Mouse (Mus musculus) cerebellum, adult 9-10 months (tissue): Measurements from ENCODE around the gene Irf3.
A peak's percentile ranks its signal among the peaks of the same experiment; 100 is the strongest.
"Not testable (repeated sequence)": the region's sequence is repeated elsewhere in the genome, so short reads cannot be mapped to it uniquely, and the experiment has no call there.

Experiments
- DNase-seq: peaks from one replicate; pipeline ENCODE4 v3.0.0; 2022

Irf3 gene

DNA sequence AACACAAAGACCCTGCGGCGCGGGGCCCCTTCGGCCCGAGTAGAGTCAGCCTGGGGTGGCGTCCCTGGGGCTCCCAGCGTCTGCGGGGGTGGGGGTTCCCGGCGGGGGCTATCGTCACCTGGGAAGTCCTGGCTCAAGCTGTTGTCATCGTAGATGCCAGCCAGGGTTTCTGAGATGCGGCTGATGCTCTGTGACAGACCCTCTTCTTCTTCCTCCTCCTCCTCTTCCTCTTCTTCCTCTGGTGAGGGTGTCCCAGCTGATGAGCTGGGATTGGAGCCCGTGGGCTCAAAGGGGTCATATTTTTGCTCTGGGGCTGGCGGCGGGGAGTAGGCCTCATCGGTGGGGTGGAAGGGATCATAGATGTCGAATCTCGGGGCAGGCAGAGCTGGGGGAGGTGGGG lies 11.0 kb downstream of the Irf3 start:
- DNase-seq: no peak

DNA sequence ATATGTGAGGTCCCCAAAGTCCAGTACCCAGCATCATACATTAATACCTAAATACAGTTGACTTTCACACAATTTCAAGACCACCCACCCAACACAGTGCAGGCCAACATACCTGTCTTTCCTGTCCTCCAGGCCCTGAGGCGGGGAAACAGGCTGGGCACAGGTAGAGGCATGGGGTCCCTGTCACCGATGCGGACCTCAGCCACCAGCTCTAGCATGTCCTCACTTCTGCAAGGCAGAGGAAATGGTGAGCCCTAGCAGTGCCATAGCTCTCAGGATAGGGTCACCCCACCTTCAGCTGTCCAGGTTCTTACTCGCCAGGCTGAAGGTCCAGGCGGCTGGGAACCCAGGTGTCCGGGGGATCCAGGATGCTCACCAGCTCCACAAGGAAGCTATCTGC lies 14.6 kb downstream of the Irf3 start:
- DNase-seq: no peak

DNA sequence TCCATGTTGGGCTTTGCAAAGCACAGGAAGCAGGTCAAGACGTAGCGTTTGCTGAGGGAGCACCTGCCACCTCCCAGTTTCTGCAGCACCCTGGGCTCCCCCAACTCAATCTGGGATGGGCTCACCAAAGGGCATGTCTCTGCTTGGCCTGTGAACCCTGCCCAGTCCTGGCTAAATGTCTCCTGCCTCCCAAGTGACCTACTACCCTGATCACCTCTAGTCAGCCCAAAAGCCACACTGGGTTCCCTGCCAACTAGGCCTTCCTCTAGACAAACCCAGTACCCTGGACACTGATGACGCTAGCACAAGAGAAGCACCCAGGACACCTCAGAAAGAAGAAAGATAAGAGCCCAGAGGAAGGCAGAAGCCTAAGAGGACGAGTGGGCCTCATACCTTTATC lies 15.4 kb downstream of the Irf3 start:
- no peak for DNase-seq

DNA sequence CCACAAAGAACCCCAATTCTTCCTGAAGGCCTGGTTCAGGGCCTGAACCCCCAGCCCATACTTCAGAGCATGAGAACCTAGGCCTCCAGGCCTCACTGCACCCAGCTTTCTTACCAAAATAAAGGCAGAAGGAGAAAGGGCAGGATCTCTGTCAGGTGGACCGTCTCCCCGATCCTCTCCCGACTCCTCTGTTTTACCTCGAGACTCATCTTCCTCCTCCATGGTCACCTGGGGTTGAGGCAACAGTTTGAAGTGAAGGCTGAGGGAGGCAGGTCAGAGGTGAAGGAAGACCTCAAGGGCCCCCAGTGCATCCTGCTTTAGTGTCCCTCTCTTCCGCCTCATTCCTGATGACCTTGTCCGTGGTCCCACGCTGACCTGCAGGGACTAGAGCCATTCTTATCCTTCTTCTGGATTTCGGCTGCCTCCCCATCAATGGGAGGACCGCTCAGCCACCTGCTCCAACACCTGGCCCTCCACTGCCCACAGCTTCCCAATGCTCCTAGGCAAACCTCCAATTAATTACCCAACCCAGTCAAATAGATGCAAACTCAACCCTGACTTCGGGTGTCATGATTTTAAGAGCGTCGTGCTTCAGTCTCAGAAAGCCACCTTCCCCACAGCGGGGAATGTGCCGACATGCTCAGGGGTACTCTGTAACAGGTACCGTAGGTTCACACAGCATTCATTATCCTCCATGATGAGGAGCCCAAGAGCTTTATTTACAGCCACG lies 16.1 kb downstream of the Irf3 start:
- DNase-seq: no peak

DNA sequence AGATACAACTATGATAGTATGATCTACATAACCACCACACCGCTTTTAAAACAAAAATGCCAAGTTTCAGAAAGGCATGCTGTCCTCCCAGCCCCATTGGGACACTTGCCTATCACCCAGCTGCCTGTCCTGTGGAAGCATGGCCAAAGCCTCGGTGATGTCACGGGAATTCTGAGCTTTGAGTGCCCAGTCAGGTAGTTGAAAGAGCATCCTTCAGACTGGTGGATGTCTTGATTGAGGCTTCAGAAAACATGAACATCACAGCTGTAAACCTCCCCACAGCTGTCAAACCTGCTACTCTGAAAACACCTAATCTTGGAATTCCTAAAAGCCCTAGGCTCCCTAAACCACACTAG lies 16.6 kb downstream of the Irf3 start:
- no peak for DNase-seq

DNA sequence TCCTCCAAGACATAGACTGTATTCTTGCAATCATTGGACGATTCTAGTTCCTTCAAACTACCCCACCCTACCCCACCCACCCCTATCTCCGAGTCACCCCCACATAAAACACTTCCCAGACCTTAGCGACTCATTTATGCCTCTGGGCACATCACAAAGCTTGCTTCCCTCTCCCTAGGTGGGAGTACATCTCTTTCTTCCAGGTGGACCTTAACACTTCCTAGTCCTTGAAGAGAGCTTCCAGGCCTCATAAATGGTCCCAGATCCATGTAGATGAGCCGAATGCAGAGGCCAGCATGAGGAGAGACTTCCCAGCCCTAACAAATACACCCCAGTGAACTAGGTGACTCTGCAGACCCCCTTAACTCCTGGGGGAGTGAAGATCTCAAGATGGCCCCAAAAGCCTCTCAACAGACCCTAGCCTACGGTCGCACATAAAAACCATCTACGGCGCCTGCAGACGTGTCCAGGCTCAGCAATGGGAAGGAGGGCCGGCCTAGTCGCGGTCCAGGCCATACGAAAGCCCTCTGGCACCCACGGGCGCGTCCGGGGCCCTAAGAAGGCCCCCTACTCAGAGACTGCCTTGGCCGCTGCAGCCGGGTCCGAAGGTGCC lies 18.0 kb downstream of the Irf3 start:
- peak; percentile 72 for DNase-seq

DNA sequence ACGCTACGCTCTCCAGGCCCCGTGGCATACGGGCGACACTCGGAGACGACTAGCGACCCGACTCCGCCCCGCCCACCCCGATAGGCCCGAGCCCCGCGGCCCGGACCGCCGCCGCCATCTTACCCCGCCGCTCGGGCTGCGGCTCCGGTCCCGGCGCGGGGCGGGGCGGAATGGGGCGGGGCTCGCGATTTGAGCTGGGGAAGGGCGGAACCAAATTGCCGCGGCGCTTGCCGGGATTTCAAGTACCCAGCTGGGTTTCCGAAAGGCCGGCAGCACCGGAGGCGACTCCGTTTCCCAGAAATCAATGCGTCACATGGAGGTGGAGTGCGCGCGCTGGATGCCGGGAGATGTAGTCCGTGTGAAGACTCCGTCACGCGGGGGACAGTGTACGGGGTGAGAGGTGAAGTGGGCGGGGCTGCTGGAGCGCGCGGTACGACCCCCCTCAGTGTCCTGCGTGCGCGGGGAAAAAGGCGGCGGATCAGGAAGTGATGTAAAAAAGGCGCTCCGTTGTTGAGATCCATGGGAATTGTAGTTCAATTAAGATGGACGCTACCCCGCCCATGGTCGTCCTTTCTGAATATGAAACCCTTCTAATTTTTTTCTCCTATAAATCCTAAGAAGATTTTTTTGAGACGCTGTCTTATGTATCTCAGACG lies 18.6 kb downstream of the Irf3 start, which contains the start of gene Scaf1:
Gene Scaf1 (minus strand): TSS at position 407 of the 656 bp plus-strand sequence.
- peak; percentile 100 for DNase-seq

DNA sequence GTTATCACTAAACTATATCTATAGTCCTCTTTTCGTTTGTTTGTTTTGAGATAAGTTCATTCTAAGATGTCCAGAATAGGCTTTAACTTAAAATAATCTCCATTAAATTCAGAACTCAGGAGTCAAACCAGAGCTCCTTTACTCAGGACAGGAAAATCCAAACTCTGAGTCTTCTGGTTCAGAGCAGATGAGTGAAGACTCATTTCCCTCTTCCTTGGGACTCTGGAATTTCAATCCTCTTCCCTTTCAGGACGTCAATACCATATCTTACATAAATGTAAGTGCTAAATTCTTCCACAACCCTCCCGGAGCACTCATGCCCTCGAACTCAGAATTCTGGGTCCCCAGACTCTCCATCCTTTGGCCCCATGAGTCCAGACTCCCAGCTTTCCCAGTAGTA lies 19.3 kb downstream of the Irf3 start:
- DNase-seq: no peak

DNA sequence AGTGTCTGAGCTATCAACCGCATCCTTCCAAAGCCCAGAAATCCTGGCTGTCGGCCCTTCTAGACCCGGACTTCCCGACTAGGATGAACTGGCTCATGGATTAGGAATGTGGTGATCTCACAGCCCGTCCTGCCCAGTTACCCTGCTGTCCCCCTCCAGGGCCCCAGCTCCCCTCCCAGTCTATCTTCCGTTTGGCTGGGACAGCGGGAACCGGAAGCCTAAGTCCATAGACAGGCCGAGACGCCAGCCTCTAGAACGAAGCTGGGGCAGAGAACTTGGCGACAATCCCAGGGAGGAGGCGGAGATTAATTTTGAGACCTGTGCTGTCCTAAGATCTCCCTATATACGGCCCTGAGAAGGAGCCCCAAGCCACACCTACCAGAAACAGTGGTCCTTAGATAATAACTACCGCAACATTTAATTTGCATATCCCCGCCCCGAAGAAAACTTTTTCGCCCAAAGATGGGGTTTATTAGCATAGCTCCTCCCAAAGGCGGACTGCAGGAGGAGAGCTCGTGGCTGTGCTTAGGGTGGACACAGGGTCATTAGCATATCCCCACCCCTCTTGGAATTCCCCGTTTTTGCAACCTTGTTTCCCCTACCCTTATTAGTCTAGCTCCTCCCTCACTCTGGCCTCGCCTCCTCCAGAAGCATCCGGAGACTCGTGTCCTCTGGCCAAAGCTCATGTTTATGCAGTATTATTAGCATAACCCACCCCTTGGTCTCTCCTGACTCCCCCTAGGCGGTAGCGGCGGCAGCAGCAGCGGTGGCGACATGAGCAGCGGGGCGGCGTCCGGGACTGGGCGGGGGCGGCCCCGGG lies 20.0 kb downstream of the Irf3 start, which contains the start of gene Rras:
Gene Rras (plus strand): TSS at position 720 of the 820 bp plus-strand sequence.
- DNase-seq: peak; percentile 92

DNA sequence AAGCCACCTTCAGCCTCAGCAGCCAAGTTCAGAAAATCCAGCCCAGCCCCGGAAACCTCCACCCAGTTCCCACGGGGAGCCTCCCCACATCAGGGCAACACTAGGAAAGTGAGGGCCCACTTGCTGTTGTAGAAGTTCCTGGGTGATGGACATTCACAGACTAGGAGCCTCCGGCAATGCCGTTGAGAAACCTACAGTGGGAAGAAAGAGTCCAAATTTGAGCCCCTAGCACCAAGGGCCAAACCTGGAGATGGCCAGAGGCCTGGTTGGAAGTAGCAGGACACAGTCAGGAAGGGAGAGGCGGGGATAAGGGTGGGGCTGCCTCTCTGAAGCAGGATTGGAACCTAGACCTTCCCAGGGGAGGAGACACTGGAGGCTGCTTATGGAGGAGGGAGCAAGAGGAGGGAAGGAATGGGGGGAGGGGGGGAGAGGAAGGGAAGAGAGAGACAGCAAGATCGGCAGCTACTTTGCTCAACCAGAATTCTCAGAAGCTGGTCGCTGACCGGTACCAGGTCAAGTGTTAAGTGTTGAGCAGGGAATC lies 21.7 kb downstream of the Irf3 start:
- DNase-seq: peak; percentile 57

DNA sequence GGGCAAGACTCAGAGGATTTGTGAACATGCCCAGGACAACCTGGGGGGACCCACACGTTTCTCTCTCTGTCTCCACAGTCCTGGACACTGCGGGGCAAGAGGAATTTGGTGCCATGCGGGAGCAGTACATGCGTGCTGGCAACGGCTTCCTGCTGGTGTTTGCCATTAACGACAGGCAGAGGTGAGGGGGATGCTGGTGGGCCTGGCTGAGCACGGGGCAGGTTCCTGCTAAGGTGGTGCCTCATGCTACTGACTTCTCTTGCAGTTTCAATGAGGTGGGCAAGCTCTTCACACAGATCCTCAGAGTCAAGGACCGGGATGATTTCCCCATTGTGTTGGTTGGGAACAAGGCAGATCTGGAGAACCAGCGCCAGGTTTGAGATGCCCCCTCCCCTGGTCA lies 22.8 kb downstream of the Irf3 start:
- DNase-seq: no peak

DNA sequence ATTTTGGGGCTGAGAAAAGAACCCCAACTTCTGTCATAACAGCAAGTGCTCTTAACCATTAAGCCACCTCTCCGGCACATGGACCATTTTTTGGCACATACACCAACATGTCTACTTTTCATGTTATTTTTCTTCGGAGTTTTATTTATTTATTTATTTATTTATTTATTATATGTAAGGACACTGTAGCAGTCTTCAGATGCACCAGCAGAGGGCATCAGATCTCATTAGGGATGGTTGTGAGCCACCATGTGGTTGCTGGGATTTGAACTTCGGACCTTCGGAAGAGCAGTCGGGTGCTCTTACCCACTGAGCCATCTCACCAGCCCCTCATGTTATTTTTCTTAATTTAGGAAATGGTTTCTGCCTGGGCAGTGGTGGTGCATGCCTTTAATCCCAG lies 26.3 kb downstream of the Irf3 start:
- not testable (repeated sequence) for DNase-seq

DNA sequence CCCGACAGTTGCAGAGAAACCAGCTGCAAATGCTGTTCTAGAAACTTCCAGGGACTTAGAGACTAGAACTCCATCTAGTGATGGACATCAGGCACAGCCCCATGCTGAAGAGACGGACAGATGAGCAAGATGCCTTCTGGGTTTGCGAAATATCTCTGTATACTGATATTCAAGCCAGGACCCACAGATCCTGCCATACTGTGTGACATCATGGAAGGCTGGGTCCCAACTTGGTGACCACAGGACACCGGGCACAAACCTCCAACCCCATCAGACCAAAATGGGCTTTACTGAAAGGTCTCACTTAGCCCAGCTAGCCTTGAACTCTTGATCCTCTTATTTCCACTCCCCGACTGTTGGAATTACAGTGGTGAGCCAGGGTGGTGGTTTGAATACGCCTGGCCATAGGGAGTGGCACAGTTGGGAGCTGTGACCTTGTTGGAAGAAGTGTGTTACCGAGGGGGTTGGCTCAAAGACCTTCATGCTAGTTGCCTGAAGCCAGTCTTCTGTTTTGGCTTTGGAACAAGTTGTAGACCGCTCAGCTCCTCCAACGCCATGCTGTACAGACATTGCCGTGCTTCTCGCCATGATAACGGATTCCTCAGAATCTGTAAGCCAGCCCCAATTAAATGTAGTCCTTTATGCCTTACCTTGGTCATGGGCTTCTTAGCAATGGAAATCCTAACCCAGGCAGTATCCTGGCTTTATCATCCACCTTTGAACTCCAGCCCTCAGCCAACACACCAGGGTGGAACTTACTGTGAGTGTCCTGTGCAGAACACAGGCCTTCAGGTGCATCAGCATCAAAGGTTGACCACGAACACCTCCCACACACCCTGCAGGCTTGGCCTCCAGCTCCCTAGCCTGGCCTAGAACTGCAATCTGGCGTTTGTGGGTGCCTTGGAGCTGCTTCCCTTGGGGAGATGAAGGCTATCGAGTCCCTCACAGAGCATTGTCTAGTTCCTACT lies 27.1 kb downstream of the Irf3 start:
- no peak for DNase-seq

DNA sequence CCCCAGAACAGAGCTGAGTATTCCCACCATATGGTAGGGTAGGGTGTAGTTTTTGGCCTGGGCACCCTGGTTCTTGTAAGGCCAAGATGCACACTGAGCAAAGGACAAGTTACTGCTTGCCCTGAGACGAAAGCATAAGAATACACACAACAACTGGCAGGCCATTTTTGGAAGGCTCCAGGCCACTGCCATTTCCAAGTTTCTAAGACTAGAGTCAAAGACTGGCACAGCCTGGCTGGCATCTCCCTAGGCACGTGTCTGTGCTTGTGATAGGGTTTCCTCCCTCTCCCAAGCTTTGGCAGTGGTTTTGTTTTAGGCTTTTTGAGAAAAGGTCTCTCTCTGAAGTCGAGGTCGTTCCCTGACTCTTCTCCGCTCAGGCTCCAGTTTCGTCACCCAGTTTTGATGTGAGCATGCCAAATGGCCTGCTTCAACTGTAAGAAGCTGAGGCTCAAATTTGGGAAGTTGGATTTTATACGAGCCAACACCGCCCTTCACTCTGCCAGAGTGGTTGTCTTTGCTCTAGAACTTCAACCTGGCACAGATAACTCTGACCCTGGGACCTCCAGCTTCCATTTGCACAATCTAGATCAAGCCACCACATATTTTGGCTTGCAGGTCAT lies 28.3 kb downstream of the Irf3 start:
- no peak for DNase-seq

DNA sequence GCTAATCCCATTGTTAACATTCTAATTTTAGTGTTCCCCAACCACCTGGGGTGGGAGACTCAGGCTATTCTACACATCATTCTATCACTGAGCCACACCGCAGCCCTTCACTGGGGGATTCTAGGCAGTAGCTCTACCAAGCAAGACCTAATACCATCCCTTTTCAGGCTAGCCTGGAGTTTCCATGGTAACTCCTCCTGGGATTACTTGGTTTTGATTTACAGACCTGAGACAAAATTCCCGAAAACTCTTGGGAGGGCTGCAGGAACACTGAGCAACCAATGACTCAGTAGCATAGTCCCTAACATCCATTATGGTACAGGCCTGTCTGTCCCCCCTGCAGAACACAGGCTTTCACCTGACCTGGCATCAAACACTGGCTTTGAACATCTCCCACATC lies 28.8 kb downstream of the Irf3 start:
- no peak for DNase-seq

DNA sequence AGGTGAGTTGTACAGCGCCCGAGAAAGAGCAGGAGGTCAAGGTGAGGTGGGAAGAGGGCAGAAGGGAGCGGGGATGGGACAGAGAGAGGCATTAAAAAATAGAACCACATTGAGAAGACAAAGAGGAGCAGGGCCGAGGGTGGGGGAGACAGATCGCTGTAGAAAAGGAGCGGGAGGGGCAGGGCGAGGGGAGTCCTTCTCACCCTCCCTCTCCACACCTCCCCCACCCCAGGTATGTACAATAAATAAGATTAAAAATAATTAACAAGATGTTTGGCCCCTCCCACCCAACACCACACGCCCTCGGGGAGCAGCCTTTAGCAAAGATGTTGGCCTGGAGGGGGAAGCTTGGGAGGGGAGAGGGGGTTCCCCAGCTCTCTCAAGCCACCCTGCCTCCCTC lies 30.3 kb downstream of the Irf3 start:
- no peak for DNase-seq

DNA sequence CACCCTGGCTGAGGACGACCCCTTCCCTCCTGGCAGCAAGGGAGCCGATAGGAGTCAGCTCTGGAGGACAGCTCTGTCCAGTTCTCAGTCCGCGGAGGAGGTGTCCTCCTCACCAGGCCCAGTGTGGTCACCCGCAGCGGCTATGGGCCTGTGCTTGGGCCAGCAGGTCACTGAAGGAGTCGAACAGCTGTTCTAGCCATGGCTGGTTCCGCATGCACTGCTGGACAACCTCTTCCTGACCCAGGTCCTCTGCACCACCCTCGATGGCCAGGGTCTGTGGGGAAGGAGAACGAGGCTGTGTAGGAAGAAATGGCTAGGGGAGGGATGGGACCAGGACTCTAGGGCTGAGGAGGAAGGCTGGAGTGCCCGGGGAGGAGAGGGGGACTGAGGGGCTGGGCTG lies 30.9 kb downstream of the Irf3 start:
- DNase-seq: no peak

DNA sequence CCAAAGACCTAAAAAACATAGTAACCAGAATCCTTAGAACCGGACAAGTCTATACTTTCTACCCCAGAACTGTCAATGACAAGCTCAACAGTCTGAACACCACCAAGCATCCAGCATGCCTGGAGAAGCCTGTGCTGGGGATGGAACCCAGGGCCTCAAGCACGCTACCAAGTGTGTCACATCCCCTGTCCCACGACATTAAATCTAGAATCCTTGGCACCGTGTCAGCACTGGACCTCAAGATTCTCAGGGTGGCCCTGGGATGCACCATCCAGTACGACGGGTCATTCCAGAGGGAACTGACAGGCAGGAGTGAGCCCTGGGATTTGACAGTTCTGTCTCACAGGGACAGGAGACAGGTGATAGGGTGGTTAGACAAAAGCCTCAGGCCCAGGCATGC lies 32.5 kb downstream of the Irf3 start:
- DNase-seq: no peak

DNA sequence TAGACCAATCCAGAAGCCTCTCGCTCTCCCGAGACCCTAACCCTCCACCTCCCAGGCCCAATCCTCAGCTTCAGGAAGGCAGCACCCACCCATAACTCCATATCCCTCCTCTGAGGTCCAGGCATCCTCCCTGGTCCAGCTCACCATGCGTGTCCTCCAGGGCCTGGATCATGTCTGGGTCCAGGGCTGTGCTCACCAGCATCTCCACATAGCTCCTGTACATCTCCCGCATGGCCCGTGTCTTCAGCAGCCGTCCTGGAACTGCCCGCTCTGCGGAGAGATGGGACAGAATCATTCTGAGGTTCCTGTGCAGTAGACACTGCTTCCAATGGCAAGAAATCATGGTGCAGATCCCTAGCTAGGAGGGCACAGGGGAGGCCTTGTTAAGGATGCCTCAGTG lies 33.4 kb downstream of the Irf3 start:
- DNase-seq: no peak

DNA sequence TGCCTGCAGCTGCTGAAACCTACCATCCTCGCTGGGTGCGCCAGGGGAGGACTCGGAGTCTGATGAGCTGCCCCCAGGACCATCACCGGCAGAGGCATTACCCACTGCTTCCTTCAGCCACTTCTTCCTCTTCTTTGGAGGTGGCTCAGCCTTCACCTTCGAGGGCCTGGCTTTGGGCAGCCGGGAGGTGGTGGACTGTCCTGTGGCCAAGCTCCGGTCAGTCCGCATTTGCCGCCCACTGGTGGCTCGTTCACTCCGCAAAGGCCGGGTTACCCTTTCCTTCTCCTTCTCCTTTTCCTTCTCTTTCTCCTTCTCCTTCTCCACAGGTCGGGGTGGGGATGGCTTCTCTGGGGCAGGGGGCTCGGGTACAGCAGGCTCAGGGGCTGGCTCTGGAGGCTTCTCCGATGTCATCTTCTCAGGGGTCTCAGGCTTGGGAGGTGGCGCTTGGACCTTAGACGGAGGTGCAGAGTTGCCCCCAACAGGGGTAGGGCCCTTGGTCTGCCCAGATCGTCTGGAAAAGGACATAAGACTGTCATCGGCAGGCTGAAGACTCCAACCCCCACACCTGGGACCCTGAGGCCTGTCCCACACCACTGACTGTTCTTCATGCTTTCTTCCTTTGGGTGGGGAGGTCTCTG lies 36.4 kb downstream of the Irf3 start:
- DNase-seq: no peak

DNA sequence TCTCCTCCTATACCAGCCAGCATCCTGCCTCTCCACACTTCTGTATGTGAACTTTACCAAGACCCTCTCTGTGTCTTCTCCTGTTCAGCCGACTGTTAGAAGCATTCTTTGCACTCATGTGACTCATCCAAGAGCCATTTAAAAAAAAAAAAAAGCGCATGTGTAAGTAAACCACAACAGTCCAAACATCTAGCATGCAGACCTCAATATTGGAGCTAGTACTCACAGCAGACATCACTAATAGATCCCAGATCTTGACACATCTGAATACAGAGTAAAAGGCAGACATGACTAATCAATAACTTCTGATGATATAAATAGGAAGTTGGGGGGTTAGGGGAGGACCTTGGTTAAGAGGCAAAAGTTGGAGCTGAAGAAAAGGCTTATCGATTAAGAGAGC lies 38.2 kb downstream of the Irf3 start:
- no peak for DNase-seq
